Mouse (Mus musculus): ENCODE measurements around the gene Icam4.
A peak's percentile ranks its signal among the peaks of the same experiment; 100 is the strongest.
"Not testable (repeated sequence)": the region's sequence is repeated elsewhere in the genome, so short reads cannot be mapped to it uniquely, and the experiment has no call there.

Icam4 gene

GRCm38 (mm10) chr9:21029291-21030054 is at the start of gene Icam4:
Icam4 (plus strand) TSS chr9:21029373.
- DNase-seq: peak; percentile 58 to 66

- no peak for DNase-seq
Observed at GRCm38 (mm10) chr9:20979769-20980168, 49.4 kb upstream of the Icam4 start.

- no peak for DNase-seq
Observed at GRCm38 (mm10) chr9:20982171-20982570, 47.0 kb upstream of the Icam4 start.

GRCm38 (mm10) chr9:20983169-20983568 is 46.0 kb upstream of the Icam4 start:
- DNase-seq: no peak

- DNase-seq: no peak
Observed at GRCm38 (mm10) chr9:20986952-20987686, 42.1 kb upstream of the Icam4 start.

GRCm38 (mm10) chr9:20987953-20988352 is 41.2 kb upstream of the Icam4 start:
- DNase-seq: no peak

- no peak for DNase-seq
Observed at GRCm38 (mm10) chr9:20990861-20991260, 38.3 kb upstream of the Icam4 start.

- DNase-seq: no peak
Observed at GRCm38 (mm10) chr9:20991587-20991986, 37.6 kb upstream of the Icam4 start.

GRCm38 (mm10) chr9:20993165-20993898 is 35.8 kb upstream of the Icam4 start:
- no peak for DNase-seq

- no peak for DNase-seq
Observed at GRCm38 (mm10) chr9:20995069-20995468, 34.1 kb upstream of the Icam4 start.

GRCm38 (mm10) chr9:20997065-20997464 is 32.1 kb upstream of the Icam4 start:
- no peak for DNase-seq

- not testable (repeated sequence) for DNase-seq
Observed at GRCm38 (mm10) chr9:20998337-20998736, 30.8 kb upstream of the Icam4 start.

GRCm38 (mm10) chr9:21000811-21001210 is 28.4 kb upstream of the Icam4 start:
- no peak for DNase-seq

GRCm38 (mm10) chr9:21001651-21002200 is 27.4 kb upstream of the Icam4 start:
- no peak for DNase-seq

GRCm38 (mm10) chr9:21002270-21002626 is 26.9 kb upstream of the Icam4 start:
- DNase-seq: no peak

GRCm38 (mm10) chr9:21002627-21003551 is 26.3 kb upstream of the Icam4 start, which contains the start of gene Mrpl4:
Mrpl4 (plus strand) TSS chr9:21002738.
- peak; percentile 92 to 93 for DNase-seq

- no peak for DNase-seq
Observed at GRCm38 (mm10) chr9:21007313-21007952, 21.7 kb upstream of the Icam4 start.

GRCm38 (mm10) chr9:21008007-21008406 is 21.2 kb upstream of the Icam4 start:
- DNase-seq: no peak

- DNase-seq: no peak
Observed at GRCm38 (mm10) chr9:21010362-21010761, 18.8 kb upstream of the Icam4 start.

GRCm38 (mm10) chr9:21010939-21011541 is 18.1 kb upstream of the Icam4 start:
- not testable (repeated sequence) for DNase-seq

- no peak for DNase-seq
Observed at GRCm38 (mm10) chr9:21011846-21012312, 17.3 kb upstream of the Icam4 start.
